Mouse (Mus musculus): ENCODE data around the gene Vpreb3. TPM values are rescaled to one million over a fixed set of nuclear protein-coding genes. Genes with fewer than 3 reads are reported as not detected.
A peak's percentile ranks its signal among the peaks of the same experiment; 100 is the strongest.

Gene Vpreb3
- polyA plus RNA-seq, 1 experiment from 2014 or later = 0.35 TPM

DNA sequence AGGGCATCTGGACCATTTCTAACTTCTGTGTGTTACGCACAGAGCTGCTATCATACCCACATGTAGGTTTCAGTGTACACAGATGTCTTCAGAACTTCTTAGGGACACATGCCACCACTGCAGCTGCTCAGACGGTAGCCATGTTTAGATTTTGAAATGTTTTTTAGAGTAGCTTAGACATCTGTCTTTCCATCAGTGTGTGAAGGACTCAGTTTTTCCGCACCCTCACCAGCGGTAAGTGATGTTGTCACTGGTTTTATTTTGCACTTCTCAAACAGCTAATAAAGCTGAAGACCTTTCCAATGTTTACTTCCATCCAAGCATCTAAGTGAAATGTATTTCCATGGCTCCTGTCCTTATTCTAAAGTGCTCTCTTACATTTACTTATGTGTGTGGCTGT is 36.0 kb upstream of the Vpreb3 start:
- Histone ChIP-seq H3K27me3 (replicated peaks; ENCODE audit: control insufficient read depth, insufficient read depth, low read length) (no peaks in the 10 kb centered on the region), H3K4me2 (ENCODE audit: low read length) (no peak overlapping the region), H3K4me1 (ENCODE audit: control insufficient read depth, insufficient read depth, low read depth, low read length) (no peaks in the 10 kb centered on the region), H3K9ac (ENCODE audit: low read depth, low read length) (no peak overlapping the region), H3K9me3 (ENCODE audit: control insufficient read depth, low read length) (no peaks in the 10 kb centered on the region), H3K27ac (ENCODE audit: low read depth, low read length) (no peak overlapping the region), H3K36me3 (ENCODE audit: control insufficient read depth, insufficient read depth, low read length) (peaks cover 75% of the 10 kb centered on the region), H3K4me3 (ENCODE audit: low read length) (no peak overlapping the region)
- ATAC-seq = no peak
- WGBS = 94% methylated on average over 4 of the region's 4 CpGs

DNA sequence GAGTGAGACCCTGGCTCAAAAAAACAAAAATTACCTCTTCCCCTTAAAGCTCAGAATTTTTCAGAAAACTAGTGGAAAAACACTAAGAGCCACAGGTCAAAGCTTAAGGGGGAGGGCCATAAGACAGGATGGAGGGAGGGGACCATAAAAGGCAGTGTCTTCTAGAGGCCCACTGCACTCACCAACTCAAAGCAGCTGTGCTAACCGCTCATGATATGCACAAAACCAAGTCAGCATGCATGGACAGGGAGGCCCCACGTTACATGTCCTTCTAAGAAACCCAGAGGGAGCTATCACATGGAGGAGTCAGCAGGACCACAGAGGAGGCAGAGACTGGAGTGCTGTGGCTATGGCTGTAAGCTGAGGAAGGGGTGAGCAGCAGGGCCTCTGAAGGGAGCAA is 32.2 kb upstream of the Vpreb3 start:
- H3K36me3 ChIP-seq (ENCODE audit: control insufficient read depth, insufficient read depth, low read length) = peaks cover 42% of the 10 kb centered on the region
- H3K9me3 ChIP-seq (ENCODE audit: control insufficient read depth, low read length) = no peaks in the 10 kb centered on the region
- no peaks in the 10 kb centered on the region for H3K27me3 ChIP-seq (replicated peaks; ENCODE audit: control insufficient read depth, insufficient read depth, low read length)
- no peak overlapping the region for H3K27ac ChIP-seq (ENCODE audit: low read depth, low read length)
- H3K4me2 ChIP-seq (ENCODE audit: low read length) = no peak overlapping the region
- H3K9ac ChIP-seq (ENCODE audit: low read depth, low read length) = no peak overlapping the region
- H3K4me1 ChIP-seq (ENCODE audit: control insufficient read depth, insufficient read depth, low read depth, low read length) = no peaks in the 10 kb centered on the region
- no peak for ATAC-seq
- 81% methylated on average over 2 of the region's 2 CpGs for WGBS
- H3K4me3 ChIP-seq (ENCODE audit: low read length) = no peak overlapping the region

DNA sequence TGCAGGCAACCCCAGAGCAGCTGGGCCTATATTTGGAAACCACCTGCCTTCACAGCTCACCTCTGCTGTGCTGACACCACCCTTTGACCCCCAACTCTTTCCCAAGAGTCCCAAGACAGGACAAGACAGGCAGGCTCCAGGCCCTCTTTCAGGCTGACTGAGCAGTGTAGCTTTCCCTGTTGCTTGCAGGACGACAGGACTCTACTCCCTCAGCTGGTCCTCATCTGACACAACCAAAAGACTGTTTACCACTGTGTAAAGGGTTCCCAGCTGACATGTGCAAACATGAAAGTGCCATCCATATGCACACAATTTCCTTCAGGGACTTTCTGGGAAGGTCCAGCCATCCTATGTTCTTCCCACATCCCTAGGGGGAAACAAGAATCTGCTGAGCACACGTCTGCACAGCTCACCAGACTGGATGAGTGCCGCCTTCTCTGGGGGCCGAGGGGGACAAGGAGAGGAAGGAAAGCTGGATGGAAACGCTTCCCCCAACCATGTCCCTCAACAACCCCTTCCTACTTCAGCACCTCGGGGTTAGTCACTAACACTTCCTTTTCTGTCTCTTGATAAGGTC is 29.8 kb upstream of the Vpreb3 start:
- no peaks in the 10 kb centered on the region for H3K9me3 ChIP-seq (ENCODE audit: control insufficient read depth, low read length)

DNA sequence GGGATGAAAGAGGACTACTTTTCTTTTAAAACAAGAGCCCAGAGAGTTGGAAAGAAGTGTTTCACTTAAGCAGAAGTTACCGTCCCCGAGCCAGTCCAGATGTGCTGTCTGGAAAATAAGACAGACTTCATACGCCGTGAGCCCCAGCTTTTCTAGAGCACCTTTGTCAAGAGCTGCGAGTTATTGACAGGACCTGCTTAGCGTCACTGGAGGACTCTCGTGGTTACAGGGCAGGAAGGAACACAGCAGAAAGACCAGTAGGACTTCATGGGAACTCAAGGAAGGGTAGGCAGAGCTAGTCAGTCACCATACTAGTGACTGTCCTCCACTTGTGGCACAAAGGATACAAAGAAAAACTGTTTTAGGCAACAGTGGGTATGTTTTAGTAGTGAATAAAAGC is 27.3 kb upstream of the Vpreb3 start:
- Histone ChIP-seq H3K9ac (ENCODE audit: low read depth, low read length) (no peak overlapping the region), H3K9me3 (ENCODE audit: control insufficient read depth, low read length) (no peaks in the 10 kb centered on the region), H3K4me1 (ENCODE audit: control insufficient read depth, insufficient read depth, low read depth, low read length) (peaks cover 18% of the 10 kb centered on the region), H3K36me3 (ENCODE audit: control insufficient read depth, insufficient read depth, low read length) (peaks cover 20% of the 10 kb centered on the region), H3K4me3 (ENCODE audit: low read length) (no peak overlapping the region), H3K4me2 (ENCODE audit: low read length) (no peak overlapping the region), H3K27ac (ENCODE audit: low read depth, low read length) (no peak overlapping the region), H3K27me3 (replicated peaks; ENCODE audit: control insufficient read depth, insufficient read depth, low read length) (no peaks in the 10 kb centered on the region)
- WGBS = 85% methylated on average over 7 of the region's 7 CpGs
- no peak for ATAC-seq

More for the DNA sequence above, 29.8 kb upstream of the Vpreb3 start:
- H3K36me3 ChIP-seq (ENCODE audit: control insufficient read depth, insufficient read depth, low read length) = peaks cover 31% of the 10 kb centered on the region
- no peak for ATAC-seq
- 74% methylated on average over 6 of the region's 6 CpGs for WGBS
- no peak overlapping the region for H3K4me3 ChIP-seq (ENCODE audit: low read length)
- no peak overlapping the region for H3K27ac ChIP-seq (ENCODE audit: low read depth, low read length)
- H3K9ac ChIP-seq (ENCODE audit: low read depth, low read length) = no peak overlapping the region
- H3K4me2 ChIP-seq (ENCODE audit: low read length) = no peak overlapping the region
- H3K4me1 ChIP-seq (ENCODE audit: control insufficient read depth, insufficient read depth, low read depth, low read length) = no peaks in the 10 kb centered on the region; the same call in 1 of the 2 replicates
- no peaks in the 10 kb centered on the region for H3K27me3 ChIP-seq (replicated peaks; ENCODE audit: control insufficient read depth, insufficient read depth, low read length)

DNA sequence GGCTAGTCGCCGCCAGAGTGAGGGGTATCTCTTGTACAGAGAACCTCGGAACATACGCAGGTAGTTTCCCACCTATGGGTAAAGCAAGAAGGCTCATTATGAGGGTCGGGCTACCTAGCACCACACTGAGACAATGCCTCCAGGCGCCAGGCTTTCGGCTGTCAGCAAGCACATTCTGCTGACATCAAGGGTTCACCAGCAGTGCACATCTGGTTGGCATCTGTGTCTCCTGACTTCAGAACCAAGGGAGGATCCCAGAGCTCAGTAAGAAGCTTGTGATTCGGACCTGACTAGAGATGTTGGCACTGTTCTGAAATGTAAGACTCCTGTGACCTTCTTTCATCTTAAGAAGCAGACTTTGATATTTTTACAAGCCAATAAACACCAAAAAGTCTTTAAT is 26.0 kb upstream of the Vpreb3 start:
- peaks cover 10% of the 10 kb centered on the region for H3K36me3 ChIP-seq (ENCODE audit: control insufficient read depth, insufficient read depth, low read length)
- H3K4me1 ChIP-seq (ENCODE audit: control insufficient read depth, insufficient read depth, low read depth, low read length) = peaks cover 18% of the 10 kb centered on the region
- no peak overlapping the region for H3K4me3 ChIP-seq (ENCODE audit: low read length)
- 77% methylated on average over 8 of the region's 8 CpGs for WGBS
- H3K9ac ChIP-seq (ENCODE audit: low read depth, low read length) = no peak overlapping the region
- no peaks in the 10 kb centered on the region for H3K9me3 ChIP-seq (ENCODE audit: control insufficient read depth, low read length)
- no peak overlapping the region for H3K27ac ChIP-seq (ENCODE audit: low read depth, low read length)
- H3K27me3 ChIP-seq (replicated peaks; ENCODE audit: control insufficient read depth, insufficient read depth, low read length) = no peaks in the 10 kb centered on the region
- no peak overlapping the region for H3K4me2 ChIP-seq (ENCODE audit: low read length)
- ATAC-seq = no peak

DNA sequence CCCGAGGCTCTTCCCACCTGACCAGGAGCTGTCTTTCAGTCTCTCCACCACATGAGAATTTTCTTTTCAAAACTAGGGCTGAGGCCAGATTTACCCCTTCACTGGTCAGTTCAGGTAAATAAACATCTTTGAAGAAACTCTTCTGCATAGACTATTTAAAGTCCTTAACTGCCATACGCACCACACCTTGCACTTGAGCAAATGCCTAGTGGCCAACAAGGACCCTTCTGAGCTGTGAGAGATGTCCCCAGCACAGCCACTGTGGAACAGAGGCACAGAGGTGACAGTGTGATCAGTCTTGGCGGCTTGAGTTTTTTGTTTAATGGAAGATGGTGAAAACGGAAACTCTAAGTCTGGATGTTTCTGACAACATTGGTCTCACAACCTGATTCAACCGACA is 23.8 kb upstream of the Vpreb3 start:
- Histone ChIP-seq H3K9me3 (ENCODE audit: control insufficient read depth, low read length) (no peaks in the 10 kb centered on the region), H3K27ac (ENCODE audit: low read depth, low read length) (no peak overlapping the region), H3K9ac (ENCODE audit: low read depth, low read length) (no peak overlapping the region), H3K4me1 (ENCODE audit: control insufficient read depth, insufficient read depth, low read depth, low read length) (peaks cover 28% of the 10 kb centered on the region), H3K4me3 (ENCODE audit: low read length) (no peak overlapping the region), H3K36me3 (ENCODE audit: control insufficient read depth, insufficient read depth, low read length) (peaks cover 10% of the 10 kb centered on the region), H3K27me3 (replicated peaks; ENCODE audit: control insufficient read depth, insufficient read depth, low read length) (no peaks in the 10 kb centered on the region), H3K4me2 (ENCODE audit: low read length) (peak overlapping the region; percentile 18; the same call in 1 of the 2 replicates)
- 82% methylated on average over 5 of the region's 5 CpGs for WGBS
- ATAC-seq = no peak

DNA sequence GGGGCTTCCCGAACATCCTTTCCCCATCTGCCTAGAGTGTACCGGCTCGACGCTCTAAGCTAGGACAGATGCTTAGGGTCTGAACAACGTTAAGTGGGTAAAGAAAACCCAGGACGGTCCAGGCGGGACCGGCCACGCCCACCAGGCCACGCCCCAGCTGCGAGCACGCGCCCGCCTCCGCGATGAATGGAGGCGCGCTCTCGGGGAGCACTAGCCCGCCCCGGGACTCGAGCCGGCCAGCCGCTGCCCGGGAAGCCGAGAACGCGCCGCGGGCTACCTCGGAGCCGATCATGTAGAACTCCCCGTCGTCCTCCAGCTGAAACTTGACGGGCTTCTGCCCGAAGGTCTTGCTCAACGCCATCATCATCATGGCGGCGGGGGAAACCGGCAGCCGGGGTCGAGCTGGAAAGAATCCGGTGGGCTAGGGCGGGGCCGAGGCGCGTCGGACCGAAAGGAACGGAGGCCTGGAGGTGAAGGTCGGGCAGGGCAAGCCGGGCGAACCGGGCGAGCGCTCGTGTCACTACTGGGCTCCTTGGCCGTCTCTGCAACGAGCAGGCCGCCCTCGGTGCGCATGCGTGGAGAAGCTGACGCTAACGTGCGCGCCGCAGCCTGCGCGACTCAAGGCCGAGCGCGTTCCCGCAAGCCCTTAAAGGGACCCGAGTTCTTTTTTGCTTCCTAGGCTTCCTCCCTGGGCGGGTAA is 21.7 kb upstream of the Vpreb3 start, which contains the start of gene Smarcb1:
Smarcb1 (minus strand) TSS at position 592 of the 700 bp plus-strand sequence.
- H3K27ac ChIP-seq (ENCODE audit: low read depth, low read length) = peak within 1 kb of the TSS; percentile 99
- H3K9me3 ChIP-seq (ENCODE audit: control insufficient read depth, low read length) = no peaks in the 10 kb centered on the region
- peaks cover 3% of the 10 kb centered on the region for H3K36me3 ChIP-seq (ENCODE audit: control insufficient read depth, insufficient read depth, low read length)
- peak within 1 kb of the TSS; percentile 83 for H3K4me3 ChIP-seq (ENCODE audit: low read length)
- peak within 1 kb of the TSS; percentile 87 for H3K4me2 ChIP-seq (ENCODE audit: low read length)
- WGBS = 0% methylated on average over 71 of the region's 76 CpGs
- no peaks in the 10 kb centered on the region for H3K27me3 ChIP-seq (replicated peaks; ENCODE audit: control insufficient read depth, insufficient read depth, low read length)
- H3K9ac ChIP-seq (ENCODE audit: low read depth, low read length) = peak within 1 kb of the TSS; percentile 90
- ATAC-seq = peak; percentile 92
- peaks cover 28% of the 10 kb centered on the region for H3K4me1 ChIP-seq (ENCODE audit: control insufficient read depth, insufficient read depth, low read depth, low read length)

DNA sequence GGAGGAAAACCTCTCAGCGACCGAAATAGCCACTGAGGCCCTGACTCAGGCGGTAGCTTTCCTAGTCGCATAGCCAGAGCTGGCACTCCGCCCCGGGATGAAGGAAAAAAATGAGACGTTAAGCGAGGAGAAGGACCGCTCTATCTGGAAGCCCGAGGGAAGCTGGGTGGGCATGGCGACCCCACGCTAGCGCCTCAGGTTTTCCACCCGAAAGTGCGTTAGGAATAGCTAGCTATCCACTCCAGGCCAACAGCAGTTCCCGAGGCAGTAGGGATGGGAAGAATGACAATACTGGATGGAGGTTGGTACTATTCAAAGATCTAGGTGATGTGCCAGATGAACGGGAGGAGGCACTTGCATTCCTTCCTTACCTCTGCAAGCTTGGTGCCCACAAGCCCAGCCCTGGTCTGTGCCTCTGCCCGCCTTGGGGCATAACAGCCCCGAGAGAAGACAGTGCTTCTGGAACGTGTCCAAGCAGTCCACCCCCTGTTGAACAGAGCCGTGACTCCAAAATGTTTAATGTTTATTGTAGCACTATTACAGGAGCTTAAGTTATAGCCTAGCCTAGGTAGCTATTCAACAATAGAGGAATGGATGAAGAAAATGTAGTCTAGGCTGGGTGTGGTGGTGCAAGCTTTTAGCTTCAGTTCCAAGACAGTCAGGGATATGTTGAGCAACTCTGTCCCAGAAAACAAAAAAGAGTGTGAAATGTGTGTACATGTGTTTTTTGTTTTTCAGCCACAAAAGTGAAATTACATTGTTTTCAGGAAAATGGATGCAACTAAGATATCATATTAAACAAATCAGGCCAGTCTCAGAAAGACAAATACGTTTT is 20.9 kb upstream of the Vpreb3 start:
- WGBS = 4% methylated on average over 22 of the region's 22 CpGs
- peak overlapping the region; percentile 90 for H3K9ac ChIP-seq (ENCODE audit: low read depth, low read length)
- H3K27ac ChIP-seq (ENCODE audit: low read depth, low read length) = peak overlapping the region; percentile 99
- peak overlapping the region; percentile 83 for H3K4me3 ChIP-seq (ENCODE audit: low read length)
- peak; percentile 59 for ATAC-seq
- H3K9me3 ChIP-seq (ENCODE audit: control insufficient read depth, low read length) = no peaks in the 10 kb centered on the region
- H3K4me1 ChIP-seq (ENCODE audit: control insufficient read depth, insufficient read depth, low read depth, low read length) = peaks cover 28% of the 10 kb centered on the region
- no peaks in the 10 kb centered on the region for H3K36me3 ChIP-seq (ENCODE audit: control insufficient read depth, insufficient read depth, low read length)
- H3K4me2 ChIP-seq (ENCODE audit: low read length) = peak overlapping the region; percentile 87
- H3K27me3 ChIP-seq (replicated peaks; ENCODE audit: control insufficient read depth, insufficient read depth, low read length) = no peaks in the 10 kb centered on the region

DNA sequence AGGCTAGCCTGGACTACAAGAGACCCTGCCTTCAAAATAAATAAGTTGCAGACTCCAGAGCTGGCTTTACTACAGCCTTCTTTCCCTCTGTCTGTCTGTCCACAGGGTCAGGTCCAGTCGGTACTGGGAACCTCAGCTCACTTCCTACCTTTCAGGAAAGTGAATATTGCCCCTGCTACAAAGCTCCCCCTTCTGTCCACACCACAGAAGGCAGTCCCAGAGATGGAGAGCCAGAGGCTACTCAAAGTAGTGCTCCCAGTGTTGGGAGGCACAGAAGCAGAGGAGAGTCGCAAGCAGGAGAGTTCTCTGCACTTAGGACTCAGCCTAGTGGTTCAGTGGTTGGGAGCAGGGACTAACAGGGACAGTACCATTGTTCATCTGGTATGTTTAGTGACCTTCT is 18.5 kb upstream of the Vpreb3 start:
- Histone ChIP-seq H3K36me3 (ENCODE audit: control insufficient read depth, insufficient read depth, low read length) (no peaks in the 10 kb centered on the region), H3K27ac (ENCODE audit: low read depth, low read length) (no peak overlapping the region), H3K4me3 (ENCODE audit: low read length) (no peak overlapping the region), H3K4me1 (ENCODE audit: control insufficient read depth, insufficient read depth, low read depth, low read length) (peaks cover 18% of the 10 kb centered on the region), H3K4me2 (ENCODE audit: low read length) (no peak overlapping the region), H3K27me3 (replicated peaks; ENCODE audit: control insufficient read depth, insufficient read depth, low read length) (no peaks in the 10 kb centered on the region), H3K9ac (ENCODE audit: low read depth, low read length) (no peak overlapping the region), H3K9me3 (ENCODE audit: control insufficient read depth, low read length) (no peaks in the 10 kb centered on the region)
- no peak for ATAC-seq
- 59% methylated on average over 2 of the region's 2 CpGs for WGBS
